Mouse (Mus musculus): ENCODE measurements around the gene Tent5a.

DNA sequence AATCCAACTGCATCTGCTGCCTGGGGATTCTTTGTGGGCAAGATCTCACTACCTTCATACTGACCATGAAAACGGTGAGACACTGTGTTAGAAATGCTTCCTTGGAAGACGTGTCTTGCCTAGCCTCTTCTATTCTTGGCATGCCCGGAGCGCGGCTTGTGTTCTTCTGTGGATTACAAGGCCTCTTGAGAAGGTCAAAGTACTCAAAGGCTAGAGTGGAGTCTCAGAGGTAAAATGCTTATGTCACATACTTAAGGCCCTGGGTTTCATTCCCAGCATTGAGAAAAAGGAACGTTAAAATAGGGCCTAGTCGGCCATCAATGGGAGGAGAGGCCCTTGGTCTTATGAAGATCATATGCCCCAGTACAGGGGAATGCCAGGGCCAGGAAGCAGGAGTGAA lies 8.9 kb upstream of the Tent5a start:
- no peak for TF ChIP-seq CTCF (IDR thresholded peaks at IDR 0.05)
- no peak for TF ChIP-seq EP300 (IDR thresholded peaks at IDR 0.05; ENCODE audit: insufficient read depth, low read depth, low read length)
